Mouse (Mus musculus): ENCODE results near the gene Tecta.

GRCm38 (mm10) chr9:42339151-42339550 lies 60.6 kb downstream of the Tecta start:
- TF ChIP-seq CTCF (IDR thresholded peaks at IDR 0.05; ENCODE audit: extremely low read depth, insufficient read depth, insufficient read length, insufficient replicate concordance) (no peak), POLR2A (IDR thresholded peaks at IDR 0.05; ENCODE audit: low read depth, low read length) (no peak)
